11 mouse cellular contexts compared by ENCODE assay signal in the genomic region with DNA sequence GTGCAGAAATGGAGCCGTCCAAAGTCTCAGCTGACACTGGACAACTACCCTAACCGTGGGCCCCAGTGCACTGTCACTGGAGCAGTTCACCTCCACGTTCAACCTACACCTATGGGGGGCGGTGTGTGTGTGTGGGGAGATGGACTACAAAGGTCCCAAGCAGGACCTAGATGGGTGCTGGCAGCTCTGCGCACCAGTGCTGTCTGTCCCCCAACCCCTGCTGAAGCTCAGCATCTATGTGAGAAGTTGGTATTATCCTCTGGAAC.
DNase-seq lines count a peak whose midpoint lies in the region; ATAC-seq lines count a peak whose summit lies in the region.
"Had no signal": no experiment of that assay in that cellular context is flagged by ENCODE, and none has a peak within 500 bp of the region (broad histone marks: within the 10 kb centered on the region; RNA-seq: fewer than 3 reads in every experiment).

No protein-coding gene starts in this region.

- H3K27me3 ChIP-seq in kidney, embryonic 14.5 days (ENCODE audit: control insufficient read depth, insufficient read depth, low read length) = peaks cover 19% of the 10 kb centered on the region; the same call in 1 of the 2 replicates
- peaks cover 70% of the 10 kb centered on the region for H3K27me3 ChIP-seq in embryonic facial prominence, embryonic 13.5 days
- peaks cover 8% of the 10 kb centered on the region for H3K27me3 ChIP-seq in hindbrain, embryonic 11.5 days (ENCODE audit: control insufficient read depth, insufficient read depth, low read length)
- peaks cover 2% of the 10 kb centered on the region; the same call in 1 of the 2 replicates for H3K27me3 ChIP-seq in midbrain, embryonic 14.5 days (ENCODE audit: control insufficient read depth, insufficient read depth, low read length)

- peak overlapping the region; percentile 41 for H3K4me3 ChIP-seq in kidney, embryonic 14.5 days (ENCODE audit: low read length)
- no peak overlapping the region for H3K4me3 ChIP-seq in embryonic facial prominence, embryonic 13.5 days
- peak overlapping the region; percentile 48; the same call in 1 of the 2 replicates for H3K4me3 ChIP-seq in hindbrain, embryonic 11.5 days (ENCODE audit: low read depth, low read length)
- H3K4me3 ChIP-seq in midbrain, embryonic 14.5 days (replicated peaks; ENCODE audit: low read depth, low read length) = peak overlapping the region; percentile 49
- H3K4me3 ChIP-seq: myocyte had no signal

- no peak for ATAC-seq in kidney, embryonic 14.5 days (ENCODE audit: low FRiP score, low TSS enrichment)
- ATAC-seq in embryonic facial prominence, embryonic 13.5 days (ENCODE audit: insufficient number of reproducible peaks, insufficient read depth, low FRiP score, low TSS enrichment, low read depth) = no peak
- no peak for ATAC-seq in hindbrain, embryonic 11.5 days (ENCODE audit: low FRiP score)
- ATAC-seq in midbrain, embryonic 14.5 days (ENCODE audit: low FRiP score, low TSS enrichment) = peak; percentile 34; the same call in 1 of the 2 replicates
- ATAC-seq: inflammation-experienced regulatory T-cells, adult 6 months had no signal

- WGBS in kidney, embryonic 14.5 days = 34% methylated on average over 5 of the region's 5 CpGs
- WGBS in embryonic facial prominence, embryonic 13.5 days = 42% methylated on average over 5 of the region's 5 CpGs
- 38% methylated on average over 5 of the region's 5 CpGs for WGBS in hindbrain, embryonic 11.5 days
- WGBS in midbrain, embryonic 14.5 days = 43% methylated on average over 5 of the region's 5 CpGs

- no peak overlapping the region for H3K27ac ChIP-seq in kidney, embryonic 14.5 days (ENCODE audit: low read depth, low read length)
- H3K27ac ChIP-seq in embryonic facial prominence, embryonic 13.5 days = no peak overlapping the region
- H3K27ac ChIP-seq in hindbrain, embryonic 11.5 days (ENCODE audit: low read depth, low read length) = peak overlapping the region; percentile 86; the same call in 1 of the 2 replicates
- H3K27ac ChIP-seq in midbrain, embryonic 14.5 days (replicated peaks; ENCODE audit: low read depth, low read length) = peak overlapping the region; percentile 84

- H3K9me3 ChIP-seq in kidney, embryonic 14.5 days (ENCODE audit: control insufficient read depth, low read length) = 0 out of 2 replicates have a peak, but pooled peaks cover 4% of the 10 kb centered on the region
- H3K9me3 ChIP-seq in embryonic facial prominence, embryonic 13.5 days = 0 out of 2 replicates have a peak, but pooled peaks cover 3% of the 10 kb centered on the region
- H3K9me3 ChIP-seq in hindbrain, embryonic 11.5 days (ENCODE audit: control insufficient read depth, low read length) = no peaks in the 10 kb centered on the region
- peaks cover 9% of the 10 kb centered on the region; the same call in 1 of the 2 replicates for H3K9me3 ChIP-seq in midbrain, embryonic 14.5 days (ENCODE audit: control insufficient read depth, low read length)

- peaks cover 1% of the 10 kb centered on the region; the same call in 1 of the 2 replicates for H3K4me1 ChIP-seq in kidney, embryonic 14.5 days (ENCODE audit: control insufficient read depth, insufficient read depth, low read length)
- peaks cover 13% of the 10 kb centered on the region for H3K4me1 ChIP-seq in embryonic facial prominence, embryonic 13.5 days
- 0 out of 2 replicates have a peak, but pooled peaks cover 2% of the 10 kb centered on the region for H3K4me1 ChIP-seq in hindbrain, embryonic 11.5 days (replicated peaks; ENCODE audit: control insufficient read depth, insufficient read depth, low read length)
- peaks cover 41% of the 10 kb centered on the region for H3K4me1 ChIP-seq in midbrain, embryonic 14.5 days (ENCODE audit: control insufficient read depth, insufficient read depth, low read length)

- no peak overlapping the region for H3K9ac ChIP-seq in kidney, embryonic 14.5 days (ENCODE audit: low read depth, low read length)
- H3K9ac ChIP-seq in embryonic facial prominence, embryonic 13.5 days = no peak overlapping the region
- peak overlapping the region; percentile 75 for H3K9ac ChIP-seq in hindbrain, embryonic 11.5 days (ENCODE audit: low read depth, low read length)
- H3K9ac ChIP-seq in midbrain, embryonic 14.5 days (replicated peaks; ENCODE audit: low read length) = peak overlapping the region; percentile 75

- peak overlapping the region; percentile 69; the same call in 1 of the 2 replicates for H3K4me2 ChIP-seq in kidney, embryonic 14.5 days (replicated peaks; ENCODE audit: low read depth, low read length)
- peak overlapping the region; percentile 86; the same call in 1 of the 2 replicates for H3K4me2 ChIP-seq in embryonic facial prominence, embryonic 13.5 days
- H3K4me2 ChIP-seq in hindbrain, embryonic 11.5 days (replicated peaks; ENCODE audit: low read depth, low read length) = peak overlapping the region; percentile 72
- H3K4me2 ChIP-seq in midbrain, embryonic 14.5 days (ENCODE audit: low read length) = peak overlapping the region; percentile 89

- no peak for DNase-seq in kidney, postnatal 36 days
- DNase-seq in hindbrain, embryonic 11.5 days (ENCODE audit: low spot score) = no peak
- DNase-seq in midbrain, embryonic 14.5 days = no peak
- DNase-seq in embryo, embryonic 10.5 days (ENCODE audit: low spot score) = no peak
- DNase-seq in ovary, postnatal 14 days (ENCODE audit: low spot score) = no peak
- DNase-seq in layer of hippocampus, adult 9-11 months = no peak
- DNase-seq: layer of hippocampus, postnatal 36 days had no signal

- no peaks in the 10 kb centered on the region for H3K36me3 ChIP-seq in kidney, embryonic 14.5 days (ENCODE audit: control insufficient read depth, insufficient read depth, low read length)
- H3K36me3 ChIP-seq in embryonic facial prominence, embryonic 13.5 days = no peaks in the 10 kb centered on the region
- no peaks in the 10 kb centered on the region for H3K36me3 ChIP-seq in hindbrain, embryonic 11.5 days (ENCODE audit: control insufficient read depth, insufficient read depth, low read length)
- no peaks in the 10 kb centered on the region for H3K36me3 ChIP-seq in midbrain, embryonic 14.5 days (ENCODE audit: control insufficient read depth, insufficient read depth, low read length)

Comparison
In these comparisons a context has a peak if more than half of its experiments do, and no peak if none do; other contexts are left out.
1. H3K27ac ChIP-seq: peak in hindbrain, embryonic 11.5 days (single experiment) and midbrain, embryonic 14.5 days (single experiment); none in kidney, embryonic 14.5 days (single experiment) and embryonic facial prominence, embryonic 13.5 days (single experiment).
2. H3K9ac ChIP-seq: peak in hindbrain, embryonic 11.5 days (single experiment) and midbrain, embryonic 14.5 days (single experiment); none in kidney, embryonic 14.5 days (single experiment) and embryonic facial prominence, embryonic 13.5 days (single experiment).
3. Peak in every context shown above with its lines, with median percentiles within 50 percentile points of each other: H3K4me2 ChIP-seq.